Mouse (Mus musculus) G1E (cell line): Measurements from ENCODE around the gene 6430550D23Rik. TPM values are rescaled to one million over a fixed set of nuclear protein-coding genes. Genes with fewer than 3 reads are reported as not detected.
A peak's percentile ranks its signal among the peaks of the same experiment; 100 is the strongest.

Source experiments
- ATAC-seq: 2 replicates; pipeline ENCODE4 v1.8.0; 2016; ENCODE audit warnings: mild to moderate bottlenecking; ENCODE audit not compliant: insufficient number of reproducible peaks, poor library complexity, low FRiP score, severe bottlenecking; ENCODE audit errors: extremely low read depth
- DNase-seq: peaks from one replicate; pipeline ENCODE4 v3.0.0; 2012; ENCODE audit warnings: low spot score
- H3K27me3 ChIP-seq: 2 replicates; pipeline ENCODE4 v1.6.1; 2012; ENCODE audit warnings: mild to moderate bottlenecking, low read length, inconsistent platforms; ENCODE audit not compliant: insufficient read depth
- H3K36me3 ChIP-seq: replicated peaks from 2 replicates; pipeline ENCODE3; 2012; ENCODE audit warnings: mild to moderate bottlenecking, inconsistent platforms
- H3K4me1 ChIP-seq: 2 replicates; pipeline ENCODE4 v1.6.1; 2012; ENCODE audit warnings: low read depth, low read length, inconsistent platforms, mixed read lengths; ENCODE audit not compliant: insufficient read depth
- H3K4me3 ChIP-seq: 2 replicates; pipeline ENCODE4 v1.5.1; 2012; ENCODE audit warnings: low read depth, mild to moderate bottlenecking, inconsistent platforms, low read length, moderate library complexity, mixed read lengths
- H3K9me3 ChIP-seq: replicated peaks from 2 replicates; pipeline ENCODE4 v1.6.1; 2012; ENCODE audit warnings: inconsistent platforms
- CTCF ChIP-seq: IDR thresholded peaks from 2 replicates; pipeline ENCODE4 v1.5.1; 2012; ENCODE audit warnings: low read depth, low read length, inconsistent platforms, mixed read lengths
- GATA1 ChIP-seq: IDR thresholded peaks from 2 replicates; pipeline ENCODE4 v1.6.1; 2012; ENCODE audit warnings: borderline replicate concordance, low read length, inconsistent platforms, mixed read lengths
- GATA2 ChIP-seq: IDR thresholded peaks from 2 replicates; pipeline ENCODE4 v1.6.1; 2012; ENCODE audit warnings: low read depth, low read length, inconsistent platforms, borderline replicate concordance
- POLR2AphosphoS5 ChIP-seq: IDR thresholded peaks from 2 replicates; pipeline ENCODE4 v1.6.1; 2012; ENCODE audit warnings: low read depth, low read length, inconsistent platforms; ENCODE audit not compliant: insufficient replicate concordance
- TAL1 ChIP-seq: conservative IDR thresholded peaks from 2 replicates; pipeline ENCODE4 v1.6.1; 2012; ENCODE audit warnings: low read depth, low read length, inconsistent platforms, mixed read lengths
- polyA plus RNA-seq: library from polyadenylated mRNA; stranded (reverse); fragments of >175 nt; gene quantifications from 2 replicates; pipeline ENCODE4 v1.2.3, GENCODE M21; 2012
- total RNA-seq, 2 experiments: library from RNA; stranded (forward) in 1 of 2; stranded (reverse) in 1 of 2; fragments of 200-1000 nt in 1 of 2; fragments of >200 nt in 1 of 2; fragmentation: Nextera tagmentation in 1 of 2; gene quantifications; 2 replicates each; pipeline ENCODE4 v1.2.3; 2014 to 2017

6430550D23Rik gene
- total and polyA plus RNA-seq, 3 experiments, result 0.33 to 2.4 (median 0.71) TPM

DNA sequence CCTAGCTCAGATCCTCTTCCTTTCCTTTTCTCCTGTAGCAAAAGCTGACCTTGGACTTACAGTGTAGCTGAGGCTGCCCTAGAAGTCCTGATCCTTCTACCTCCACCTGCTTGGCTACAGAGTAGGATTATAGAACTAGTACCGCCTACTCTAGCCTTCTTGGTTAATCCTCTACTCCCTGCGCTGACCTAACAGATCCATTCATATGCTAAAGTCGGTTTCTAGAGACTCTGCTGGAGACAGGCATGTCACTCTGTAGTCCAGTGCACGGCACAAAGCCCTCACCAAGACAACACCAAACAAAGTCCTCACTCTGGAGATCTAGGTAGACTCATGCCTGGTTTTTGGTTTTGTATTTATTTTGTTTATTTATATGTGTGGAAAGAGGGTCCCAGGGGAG, 61.3 kb downstream of the 6430550D23Rik start:
- TF ChIP-seq POLR2AphosphoS5 (no peak), CTCF (no peak; the same call in 1 of the 2 replicates), GATA2 (no peak), TAL1 (no peak), GATA1 (no peak)
- Histone ChIP-seq H3K36me3 (no peaks in the 10 kb centered on the region), H3K27me3 (peaks cover 23% of the 10 kb centered on the region; the same call in 1 of the 2 replicates), H3K4me1 (peaks cover 29% of the 10 kb centered on the region), H3K4me3 (no peak overlapping the region), H3K9me3 (no peaks in the 10 kb centered on the region)
- DNase-seq, result no peak
- ATAC-seq, result no peak

DNA sequence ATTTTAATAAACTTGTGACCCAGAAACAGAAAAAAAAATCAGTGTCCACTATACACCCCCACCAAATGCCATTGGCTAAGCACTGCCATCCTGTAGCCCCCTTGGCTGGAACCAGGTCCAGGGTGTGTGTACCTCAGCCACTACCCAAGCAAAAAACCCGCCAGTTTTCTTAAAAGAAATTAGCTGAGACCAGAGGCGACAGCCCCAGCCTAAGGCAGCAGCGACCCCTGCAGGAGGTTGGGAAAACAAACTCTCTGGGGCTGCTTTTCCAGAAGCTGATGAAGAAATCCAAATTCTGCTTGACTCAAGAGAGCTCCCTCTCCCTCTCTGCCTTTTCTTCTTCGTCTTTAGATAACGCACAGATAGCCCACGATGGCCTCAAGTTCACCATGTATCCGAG, 61.7 kb downstream of the 6430550D23Rik start:
- Histone ChIP-seq H3K4me3 (no peak overlapping the region), H3K36me3 (no peaks in the 10 kb centered on the region)
- peak; percentile 64 for DNase-seq

DNA sequence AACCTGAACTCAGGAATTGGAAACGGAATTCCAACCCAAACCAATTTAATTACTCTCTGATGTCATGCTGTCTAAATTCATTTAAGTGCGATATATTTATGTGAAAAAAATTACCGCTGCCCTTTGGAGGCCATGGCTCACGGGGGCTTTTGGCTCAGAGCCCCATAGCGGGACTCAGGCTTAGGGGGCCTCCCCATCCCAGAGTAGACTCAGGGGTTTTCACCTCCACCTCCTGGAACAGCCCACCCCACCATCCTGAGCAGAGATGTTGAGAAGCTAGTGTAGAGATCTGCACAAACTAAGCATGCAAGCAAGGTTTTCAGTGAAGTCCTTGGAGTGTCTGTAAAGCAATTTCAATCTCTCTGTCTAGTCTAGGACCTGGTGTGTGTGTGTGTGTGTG, 62.2 kb downstream of the 6430550D23Rik start:
- H3K4me1 ChIP-seq, result peaks cover 29% of the 10 kb centered on the region
- no peaks in the 10 kb centered on the region for H3K36me3 ChIP-seq
- H3K9me3 ChIP-seq, result no peaks in the 10 kb centered on the region
- TF ChIP-seq TAL1 (no peak), POLR2AphosphoS5 (no peak), CTCF (no peak), GATA1 (no peak), GATA2 (no peak)
- no peak for ATAC-seq
- no peak for DNase-seq
- H3K27me3 ChIP-seq, result peaks cover 25% of the 10 kb centered on the region; the same call in 1 of the 2 replicates
- H3K4me3 ChIP-seq, result no peak overlapping the region

More for the DNA sequence above, 61.7 kb downstream of the 6430550D23Rik start:
- H3K9me3 ChIP-seq, result no peaks in the 10 kb centered on the region
- H3K27me3 ChIP-seq, result peaks cover 25% of the 10 kb centered on the region; the same call in 1 of the 2 replicates
- ATAC-seq, result no peak
- TF ChIP-seq POLR2AphosphoS5 (no peak), GATA2 (no peak), CTCF (peak; percentile 62), GATA1 (no peak), TAL1 (no peak)
- peaks cover 29% of the 10 kb centered on the region for H3K4me1 ChIP-seq

DNA sequence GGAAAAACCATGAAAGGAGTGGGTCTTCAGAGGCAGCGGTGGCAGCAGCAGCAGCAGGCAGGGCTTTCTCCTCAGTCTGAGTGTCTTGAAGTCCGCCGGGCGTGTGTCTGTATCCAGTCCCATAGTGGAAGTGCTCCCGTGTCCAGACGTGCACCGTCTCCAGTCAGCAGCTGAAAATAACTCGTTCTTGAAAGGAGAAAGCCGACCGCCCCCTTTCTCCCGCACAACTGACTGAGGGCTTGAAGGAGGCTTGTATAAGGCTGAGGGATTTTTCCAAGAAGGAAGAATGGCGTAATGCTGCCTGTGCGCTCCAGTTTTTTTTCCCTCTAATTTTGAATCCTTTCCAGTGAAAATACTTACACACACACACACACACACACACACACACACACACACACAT, 62.7 kb downstream of the 6430550D23Rik start, which contains the start of gene Gdf5:
TSS of gene Gdf5 (minus strand) at position 244 of the 400 bp plus-strand sequence.
- DNase-seq (no peak), ATAC-seq (no peak)
- no peaks in the 10 kb centered on the region for H3K9me3 ChIP-seq
- no peak within 1 kb of the TSS for H3K4me3 ChIP-seq
- no peak for TF ChIP-seq GATA2
- no peak for TF ChIP-seq POLR2AphosphoS5
- no peak for TF ChIP-seq CTCF
- no peak for TF ChIP-seq TAL1
- TF ChIP-seq GATA1, result no peak
- peaks cover 29% of the 10 kb centered on the region for H3K4me1 ChIP-seq
- peaks cover 25% of the 10 kb centered on the region; the same call in 1 of the 2 replicates for H3K27me3 ChIP-seq
- no peaks in the 10 kb centered on the region for H3K36me3 ChIP-seq

DNA sequence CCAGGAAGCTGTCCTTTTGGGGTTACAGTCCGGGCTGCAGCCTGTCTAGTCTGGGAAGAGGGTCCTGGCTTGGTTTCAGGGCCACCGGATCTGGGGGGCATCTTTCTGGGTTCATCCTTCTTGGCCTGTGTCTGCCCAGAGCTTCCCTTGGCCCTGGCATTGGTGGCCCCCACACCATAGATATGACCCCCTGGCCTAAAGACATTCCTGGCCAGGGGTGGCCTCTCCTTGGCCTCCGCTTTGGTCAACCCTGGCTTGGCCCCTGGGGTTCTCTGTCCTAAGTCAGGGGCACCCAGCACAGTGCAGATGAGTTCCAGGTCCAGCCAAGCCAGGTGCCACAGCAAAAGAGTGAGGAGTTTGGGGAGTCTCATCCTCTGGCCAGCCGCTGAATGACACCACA, 63.1 kb downstream of the 6430550D23Rik start:
- peaks cover 25% of the 10 kb centered on the region; the same call in 1 of the 2 replicates for H3K27me3 ChIP-seq
- ATAC-seq (no peak), DNase-seq (no peak)
- H3K4me1 ChIP-seq, result peaks cover 29% of the 10 kb centered on the region
- no peak overlapping the region for H3K4me3 ChIP-seq
- no peaks in the 10 kb centered on the region for H3K9me3 ChIP-seq
- H3K36me3 ChIP-seq, result no peaks in the 10 kb centered on the region
- TF ChIP-seq CTCF (no peak), POLR2AphosphoS5 (no peak), GATA1 (no peak), GATA2 (no peak)

DNA sequence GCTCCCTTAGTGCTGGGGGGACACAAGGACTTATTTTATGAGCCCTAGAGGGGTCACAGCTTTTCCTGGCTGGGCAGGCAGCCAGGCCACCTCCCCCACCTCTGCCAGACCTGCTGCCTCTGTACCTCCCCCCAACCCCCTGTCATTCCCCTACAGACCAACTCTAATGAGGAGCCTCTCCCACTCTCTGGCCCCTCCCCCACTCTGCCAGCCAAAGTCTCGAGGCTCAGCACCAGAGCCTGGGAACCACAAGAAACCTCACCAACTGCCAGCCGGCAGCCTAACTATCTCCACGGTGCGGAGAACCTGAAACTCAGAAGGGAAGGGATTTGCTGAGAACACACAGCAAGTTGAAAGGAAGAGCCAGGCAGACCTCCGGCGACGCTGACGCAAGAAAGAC, 64.3 kb downstream of the 6430550D23Rik start:
- H3K4me3 ChIP-seq, result no peak overlapping the region
- DNase-seq (no peak), ATAC-seq (no peak)

More for the DNA sequence above, 64.3 kb downstream of the 6430550D23Rik start:
- H3K27me3 ChIP-seq, result peaks cover 28% of the 10 kb centered on the region; the same call in 1 of the 2 replicates
- TF ChIP-seq GATA1 (no peak), POLR2AphosphoS5 (no peak), TAL1 (no peak), CTCF (no peak), GATA2 (no peak)
- no peaks in the 10 kb centered on the region for H3K36me3 ChIP-seq
- peaks cover 28% of the 10 kb centered on the region for H3K4me1 ChIP-seq
- no peaks in the 10 kb centered on the region for H3K9me3 ChIP-seq
